Mouse (Mus musculus): ENCODE results near the gene Hoxd4.

Gene Hoxd4

GRCm38 (mm10) chr2:74679596-74679971 is 32.1 kb upstream of the Hoxd4 start:
- DNase-seq (ENCODE audit: low spot score in 2 of 2), result no peak

GRCm38 (mm10) chr2:74679980-74680379 is 31.7 kb upstream of the Hoxd4 start:
- no peak for DNase-seq (ENCODE audit: low spot score in 2 of 2)

- no peak for DNase-seq (ENCODE audit: low spot score in 2 of 2)
Measured at GRCm38 (mm10) chr2:74680561-74681398, 30.9 kb upstream of the Hoxd4 start.

- DNase-seq (ENCODE audit: low spot score in 2 of 2), result no peak
Measured at GRCm38 (mm10) chr2:74681594-74682531, 29.9 kb upstream of the Hoxd4 start.

- no peak for DNase-seq (ENCODE audit: low spot score in 2 of 2)
Measured at GRCm38 (mm10) chr2:74682796-74683195, 28.9 kb upstream of the Hoxd4 start.

GRCm38 (mm10) chr2:74683471-74683951 is 28.2 kb upstream of the Hoxd4 start:
- DNase-seq (ENCODE audit: low spot score in 2 of 2), result no peak

- no peak for DNase-seq (ENCODE audit: low spot score in 2 of 2)
Measured at GRCm38 (mm10) chr2:74684106-74684505, 27.6 kb upstream of the Hoxd4 start.

- DNase-seq (ENCODE audit: low spot score in 2 of 2), result no peak
Measured at GRCm38 (mm10) chr2:74685059-74685603, 26.6 kb upstream of the Hoxd4 start.

GRCm38 (mm10) chr2:74686301-74686987 is 25.3 kb upstream of the Hoxd4 start:
- DNase-seq (ENCODE audit: low spot score in 2 of 2), result peak in 1 of 2 experiments; percentile 60

- DNase-seq (ENCODE audit: low spot score in 2 of 2), result no peak
Measured at GRCm38 (mm10) chr2:74686988-74687697, 24.6 kb upstream of the Hoxd4 start.

- no peak for DNase-seq (ENCODE audit: low spot score in 2 of 2)
Measured at GRCm38 (mm10) chr2:74687698-74688555, 23.8 kb upstream of the Hoxd4 start.

- DNase-seq (ENCODE audit: low spot score in 2 of 2), result no peak
Measured at GRCm38 (mm10) chr2:74688795-74689573, 22.7 kb upstream of the Hoxd4 start.

- DNase-seq (ENCODE audit: low spot score in 2 of 2), result no peak
Measured at GRCm38 (mm10) chr2:74689574-74690337, 22.0 kb upstream of the Hoxd4 start.

GRCm38 (mm10) chr2:74690338-74690716 is 21.4 kb upstream of the Hoxd4 start:
- DNase-seq (ENCODE audit: low spot score in 2 of 2), result no peak

GRCm38 (mm10) chr2:74691022-74691951 is 20.4 kb upstream of the Hoxd4 start, which contains the start of gene Hoxd10:
Gene Hoxd10 (plus strand): TSS chr2:74691924.
- DNase-seq (ENCODE audit: low spot score in 2 of 2), result no peak

- DNase-seq (ENCODE audit: low spot score in 2 of 2), result no peak
Measured at GRCm38 (mm10) chr2:74691995-74692807, 19.5 kb upstream of the Hoxd4 start.
